Mouse (Mus musculus) neural tube, embryonic 14.5 days (tissue): ENCODE results near the gene Gcfc2. TPM values are rescaled to one million over a fixed set of nuclear protein-coding genes. Genes with fewer than 3 reads are reported as not detected.

ENCODE experiments used
- ATAC-seq: fragments of 200-750 bp; cut with Nextera tagmentation; 2 replicates; pipeline ENCODE4 v1.8.0; 2017; ENCODE audit warnings: low read depth, mild to moderate bottlenecking, moderate TSS enrichment, moderate library complexity
- H3K27ac ChIP-seq: fragments of 300-500 bp; sonication (generic); 2 replicates; pipeline ENCODE4 v1.5.1; 2014; ENCODE audit warnings: low read depth, mild to moderate bottlenecking, control low read depth, low read length, moderate library complexity, mixed read lengths
- H3K27me3 ChIP-seq: fragments of 300-500 bp; sonication (generic); 2 replicates; pipeline ENCODE4 v1.6.1; 2014; ENCODE audit warnings: low read length; ENCODE audit not compliant: control insufficient read depth, insufficient read depth
- H3K36me3 ChIP-seq: fragments of 300-500 bp; sonication (generic); 2 replicates; pipeline ENCODE4 v1.6.1; 2014; ENCODE audit warnings: low read length, mixed read lengths; ENCODE audit not compliant: control insufficient read depth, insufficient read depth
- H3K4me1 ChIP-seq: fragments of 300-500 bp; sonication (generic); 2 replicates; pipeline ENCODE4 v1.6.1; 2014; ENCODE audit warnings: low read length; ENCODE audit not compliant: control insufficient read depth, insufficient read depth
- H3K4me2 ChIP-seq: fragments of 300-500 bp; sonication (generic); 2 replicates; pipeline ENCODE4 v1.6.1; 2014; ENCODE audit warnings: mild to moderate bottlenecking, low read depth, low read length, control low read depth
- H3K4me3 ChIP-seq: fragments of 300-500 bp; sonication (generic); 2 replicates; pipeline ENCODE4 v1.5.1; 2014; ENCODE audit warnings: low read depth, low read length, control low read depth, mixed read lengths
- H3K9ac ChIP-seq: fragments of 300-500 bp; sonication (generic); replicated peaks from 2 replicates; pipeline ENCODE4 v1.6.1; 2014; ENCODE audit warnings: low read depth, mild to moderate bottlenecking, control low read depth, low read length, mixed read lengths
- H3K9me3 ChIP-seq: fragments of 300-500 bp; sonication (generic); 2 replicates; pipeline ENCODE4 v1.6.1; 2016; ENCODE audit warnings: low read length; ENCODE audit not compliant: control insufficient read depth
- WGBS: fragments of 180-500 bp; shearing (Covaris S2); extraction: QIAGEN DNeasy Blood & Tissue Kit; methylation state at CpG from one replicate; pipeline ENCODE4 v1.1.7; 2014; 5-methylcytosine and 5-hydroxymethylcytosine counted together
- polyA plus RNA-seq: library from polyadenylated mRNA; unstranded; fragments of >200 nt; fragmentation: Nextera tagmentation; extraction: Ambion mirVana; gene quantifications from 2 replicates; pipeline ENCODE4 v1.2.1, GENCODE M21; 2014

Gcfc2 gene
- 12.3 and 14.1 TPM in 2 replicates for polyA plus RNA-seq

DNA sequence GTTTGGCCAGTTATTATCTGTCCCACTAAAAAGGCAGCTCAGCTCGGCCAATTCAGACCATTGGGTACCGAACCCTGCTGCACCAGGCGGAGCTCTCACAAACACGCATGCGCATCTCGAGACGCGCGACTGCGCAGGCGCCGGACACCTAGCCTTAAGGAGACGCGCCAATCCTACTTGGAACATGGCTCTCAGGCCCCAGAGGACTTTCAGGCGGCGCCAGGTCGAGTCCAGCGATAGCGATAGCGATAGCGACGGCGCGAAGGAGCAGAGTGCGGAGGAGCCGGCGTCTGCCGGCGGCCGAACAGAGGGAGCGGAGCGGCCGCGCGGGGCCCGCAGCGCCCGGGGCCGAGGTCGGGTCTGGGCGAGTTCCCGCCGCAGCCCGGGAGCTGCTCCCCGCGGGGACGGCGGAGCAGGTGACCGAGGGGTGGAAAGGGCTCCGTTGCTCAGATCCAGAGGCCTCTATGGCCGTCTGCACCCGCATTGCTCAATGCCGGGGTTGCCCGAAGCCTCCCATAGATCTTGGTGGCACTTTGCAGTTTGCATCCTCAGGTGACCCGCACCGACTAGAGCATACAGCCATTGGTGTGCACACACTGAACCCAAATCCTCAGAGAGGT is at the start of gene Gcfc2:
Gcfc2 (plus strand) TSS at position 147 of the 620 bp plus-strand sequence.
- peak; percentile 97 for ATAC-seq
- Histone ChIP-seq H3K9ac (peak within 1 kb of the TSS; percentile 73), H3K9me3 (no peaks in the 10 kb centered on the region), H3K4me2 (peak within 1 kb of the TSS; percentile 69), H3K27me3 (no peaks in the 10 kb centered on the region), H3K4me1 (peaks cover 5% of the 10 kb centered on the region; the same call in 1 of the 2 replicates), H3K4me3 (peak within 1 kb of the TSS; percentile 82), H3K27ac (no peak within 1 kb of the TSS), H3K36me3 (peaks cover 3% of the 10 kb centered on the region; the same call in 1 of the 2 replicates)
- WGBS: under 1% methylated on average over 55 of the region's 56 CpGs

DNA sequence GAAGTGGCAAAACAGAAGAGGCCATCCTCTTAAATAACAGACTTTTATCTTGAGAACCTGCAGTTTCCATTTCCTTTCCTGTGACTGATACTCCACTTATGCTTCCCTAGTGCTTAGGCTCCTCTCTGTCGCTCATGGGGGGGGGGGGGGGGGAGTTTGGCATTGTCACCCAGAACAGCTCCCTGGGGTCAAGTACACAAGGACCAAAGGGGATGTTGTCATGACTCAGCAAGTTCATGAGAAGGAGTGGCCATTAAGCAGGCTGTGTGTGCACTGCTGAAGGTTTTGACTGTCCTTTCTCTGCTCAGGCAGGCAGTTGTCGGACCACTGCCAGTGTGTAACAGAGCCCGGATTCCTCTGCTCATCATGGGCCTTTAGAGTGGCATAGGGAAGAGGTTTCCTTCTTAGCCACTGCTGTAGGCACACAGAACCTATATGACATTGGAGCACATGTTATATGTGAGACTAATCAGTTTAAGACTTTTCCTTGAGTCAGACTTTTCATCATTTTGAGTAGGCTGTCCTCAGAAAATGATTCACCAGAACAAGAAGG is 27.7 kb upstream of the Gcfc2 start:
- no peak overlapping the region for H3K27ac ChIP-seq
- no peak overlapping the region for H3K4me2 ChIP-seq
- H3K9ac ChIP-seq: no peak overlapping the region
- H3K27me3 ChIP-seq: no peaks in the 10 kb centered on the region
- WGBS: 65% methylated on average over 3 of the region's 3 CpGs
- H3K36me3 ChIP-seq: no peaks in the 10 kb centered on the region
- no peak for ATAC-seq
- no peaks in the 10 kb centered on the region for H3K4me1 ChIP-seq
- H3K9me3 ChIP-seq: no peaks in the 10 kb centered on the region
- no peak overlapping the region for H3K4me3 ChIP-seq

DNA sequence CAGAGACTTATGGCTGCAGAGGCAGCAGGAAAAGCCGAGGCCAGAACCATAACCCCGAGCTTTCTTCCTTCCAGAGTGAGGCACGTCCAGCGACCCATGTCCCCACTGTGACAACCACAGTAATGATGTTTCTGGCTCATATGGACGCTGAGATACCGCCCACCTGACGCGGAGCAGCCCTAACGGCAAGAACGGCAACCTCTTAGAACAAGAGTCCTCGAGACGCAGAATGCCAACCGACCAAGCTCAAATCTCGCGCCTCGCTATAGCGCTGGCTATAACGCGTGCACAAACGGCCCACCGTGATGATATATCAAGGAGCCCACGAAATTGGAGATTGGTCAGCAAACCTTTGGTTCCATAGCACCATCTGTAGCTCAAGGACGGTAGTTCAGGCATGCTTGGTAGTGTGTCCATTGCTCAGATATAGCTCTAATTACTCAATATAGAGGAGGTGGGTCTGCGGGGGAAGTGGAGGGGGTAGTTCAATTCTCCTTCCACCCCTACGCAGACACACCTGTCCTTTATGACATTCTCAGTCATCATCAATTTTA is 13.1 kb upstream of the Gcfc2 start:
- ATAC-seq: no peak
- no peak overlapping the region for H3K9ac ChIP-seq
- 87% methylated on average over 25 of the region's 25 CpGs for WGBS
- no peaks in the 10 kb centered on the region for H3K36me3 ChIP-seq
- no peak overlapping the region for H3K4me2 ChIP-seq
- H3K27me3 ChIP-seq: no peaks in the 10 kb centered on the region
- no peak overlapping the region for H3K27ac ChIP-seq
- H3K9me3 ChIP-seq: no peaks in the 10 kb centered on the region
- no peaks in the 10 kb centered on the region for H3K4me1 ChIP-seq
- H3K4me3 ChIP-seq: no peak overlapping the region

DNA sequence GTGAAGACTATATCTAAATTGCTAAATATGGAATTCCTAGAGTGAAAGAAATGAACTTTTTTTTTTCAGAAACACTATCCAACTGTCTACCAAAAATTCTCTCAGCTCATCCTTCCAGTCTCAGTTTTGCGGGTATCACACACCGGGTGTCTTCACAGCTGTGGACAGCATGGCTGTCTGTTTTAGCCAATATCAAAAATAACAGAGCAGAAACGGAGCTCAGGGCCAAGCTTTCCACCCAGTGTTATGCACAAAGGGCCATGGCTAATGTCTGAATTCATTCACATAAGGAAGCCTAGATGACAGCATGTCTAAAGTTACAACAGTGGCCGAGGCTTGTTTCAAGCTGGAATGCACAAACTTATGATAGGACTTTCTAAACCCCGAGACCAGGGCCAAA is 12.2 kb upstream of the Gcfc2 start:
- WGBS: 89% methylated on average over 5 of the region's 5 CpGs
- H3K4me2 ChIP-seq: no peak overlapping the region

DNA sequence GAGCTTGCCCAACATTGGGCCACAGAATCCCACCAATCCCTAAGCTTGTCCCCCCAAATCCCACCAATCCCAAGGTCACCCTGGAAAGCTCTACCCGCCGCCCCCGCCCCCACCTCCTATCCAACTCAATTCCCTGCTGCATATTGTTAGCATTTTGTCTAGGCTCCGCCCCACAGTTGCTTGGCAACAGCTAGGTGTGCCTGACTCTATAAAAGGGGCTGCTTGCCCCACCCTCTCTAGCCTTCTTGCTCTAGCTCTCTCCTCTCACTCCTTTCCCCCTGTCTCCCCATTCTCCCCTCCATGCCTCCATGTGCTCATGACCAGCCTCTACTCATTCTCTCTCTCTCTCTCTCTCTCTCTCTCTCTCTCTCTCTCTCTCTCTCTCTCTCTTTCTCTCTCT is 11.8 kb upstream of the Gcfc2 start:
- WGBS: 98% methylated on average over 4 of the region's 4 CpGs
- Histone ChIP-seq H3K9me3 (no peaks in the 10 kb centered on the region), H3K4me1 (no peaks in the 10 kb centered on the region), H3K9ac (no peak overlapping the region), H3K4me3 (no peak overlapping the region), H3K4me2 (no peak overlapping the region), H3K27me3 (no peaks in the 10 kb centered on the region), H3K36me3 (no peaks in the 10 kb centered on the region), H3K27ac (no peak overlapping the region)
- ATAC-seq: no peak

More for the DNA sequence above, 12.2 kb upstream of the Gcfc2 start:
- no peak overlapping the region for H3K4me3 ChIP-seq
- H3K36me3 ChIP-seq: no peaks in the 10 kb centered on the region
- no peak overlapping the region for H3K9ac ChIP-seq
- no peak overlapping the region for H3K27ac ChIP-seq
- ATAC-seq: no peak
- no peaks in the 10 kb centered on the region for H3K9me3 ChIP-seq
- H3K4me1 ChIP-seq: no peaks in the 10 kb centered on the region
- H3K27me3 ChIP-seq: no peaks in the 10 kb centered on the region

DNA sequence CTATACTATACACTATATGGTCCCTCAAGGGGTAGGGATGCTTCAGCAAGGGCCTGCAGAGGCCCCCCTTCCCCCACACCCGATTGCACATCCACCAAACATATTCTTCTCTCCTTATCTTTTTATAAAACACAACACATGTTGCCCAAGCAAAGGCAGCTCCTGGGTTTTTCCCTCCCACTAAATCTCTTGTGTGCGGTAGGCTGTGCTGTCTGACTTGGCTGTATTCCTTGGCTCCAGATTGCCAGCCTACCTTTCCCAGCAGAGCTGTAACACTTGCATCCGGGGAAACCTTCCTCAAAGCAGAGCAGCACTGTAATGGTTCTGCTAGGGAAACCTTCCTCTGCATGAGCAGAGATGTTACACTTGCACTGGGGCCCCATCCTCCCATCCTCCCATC is 11.3 kb upstream of the Gcfc2 start:
- ATAC-seq: no peak
- 69% methylated on average over 3 of the region's 3 CpGs for WGBS

DNA sequence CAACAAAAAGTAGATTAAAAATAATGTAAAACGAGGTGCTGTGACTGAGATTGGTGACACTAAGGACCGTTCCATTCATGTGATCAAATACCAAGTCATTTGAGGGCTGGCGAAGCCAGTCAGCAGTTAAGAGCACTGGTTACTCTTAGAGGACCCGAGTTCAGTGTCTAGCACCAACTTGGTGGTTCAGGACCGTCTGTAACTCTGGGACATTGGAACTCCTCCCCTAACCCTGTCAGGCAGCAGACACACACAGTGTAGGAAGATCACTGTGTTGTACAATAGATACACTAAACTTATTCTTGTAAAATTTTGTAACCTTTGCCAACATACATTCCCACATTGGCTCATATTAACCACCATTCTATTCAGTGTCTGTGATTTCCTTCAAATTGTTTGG is 835 bp downstream of the Gcfc2 start:
- ATAC-seq: peak; percentile 38; the same call in 1 of the 2 replicates
- Histone ChIP-seq H3K4me1 (peaks cover 5% of the 10 kb centered on the region; the same call in 1 of the 2 replicates), H3K4me2 (peak overlapping the region; percentile 69), H3K27me3 (no peaks in the 10 kb centered on the region), H3K9ac (peak overlapping the region; percentile 73; the same call in 1 of the 2 replicates), H3K9me3 (no peaks in the 10 kb centered on the region), H3K27ac (no peak overlapping the region), H3K4me3 (peak overlapping the region; percentile 82), H3K36me3 (peaks cover 3% of the 10 kb centered on the region; the same call in 1 of the 2 replicates)
- WGBS: 9% methylated on average over 5 of the region's 5 CpGs

More for the DNA sequence above, 11.3 kb upstream of the Gcfc2 start:
- no peak overlapping the region for H3K4me3 ChIP-seq
- no peak overlapping the region for H3K27ac ChIP-seq
- no peaks in the 10 kb centered on the region for H3K27me3 ChIP-seq
- H3K9me3 ChIP-seq: no peaks in the 10 kb centered on the region
- no peaks in the 10 kb centered on the region for H3K36me3 ChIP-seq
- H3K9ac ChIP-seq: no peak overlapping the region
- no peaks in the 10 kb centered on the region for H3K4me1 ChIP-seq
- H3K4me2 ChIP-seq: no peak overlapping the region

DNA sequence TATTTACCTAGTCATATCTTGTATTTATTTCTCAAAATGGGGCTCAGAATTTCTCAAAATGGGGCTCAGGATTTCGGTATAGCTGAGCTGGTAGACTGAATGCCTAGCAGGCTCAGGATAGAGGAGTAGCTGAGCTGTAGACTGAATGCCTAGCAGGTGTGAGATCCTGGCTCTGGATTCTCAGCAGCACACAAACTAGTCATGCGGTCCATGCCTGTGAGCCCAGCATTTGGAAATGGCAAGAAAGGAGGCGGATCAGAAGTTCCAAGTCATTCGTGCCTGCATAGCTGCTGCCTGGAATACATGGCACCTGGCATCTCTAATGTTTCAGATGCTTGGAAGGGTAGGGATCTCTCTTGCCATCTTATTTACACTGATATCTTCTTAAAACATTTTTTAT is 5.9 kb downstream of the Gcfc2 start:
- no peak overlapping the region for H3K4me3 ChIP-seq
- H3K9me3 ChIP-seq: no peaks in the 10 kb centered on the region
- H3K9ac ChIP-seq: no peak overlapping the region
- no peak overlapping the region for H3K4me2 ChIP-seq
- no peaks in the 10 kb centered on the region for H3K27me3 ChIP-seq
- no peak overlapping the region for H3K27ac ChIP-seq
- peaks cover 37% of the 10 kb centered on the region for H3K36me3 ChIP-seq
- H3K4me1 ChIP-seq: peaks cover 2% of the 10 kb centered on the region; the same call in 1 of the 2 replicates
- 96% methylated on average over 4 of the region's 4 CpGs for WGBS
- no peak for ATAC-seq

DNA sequence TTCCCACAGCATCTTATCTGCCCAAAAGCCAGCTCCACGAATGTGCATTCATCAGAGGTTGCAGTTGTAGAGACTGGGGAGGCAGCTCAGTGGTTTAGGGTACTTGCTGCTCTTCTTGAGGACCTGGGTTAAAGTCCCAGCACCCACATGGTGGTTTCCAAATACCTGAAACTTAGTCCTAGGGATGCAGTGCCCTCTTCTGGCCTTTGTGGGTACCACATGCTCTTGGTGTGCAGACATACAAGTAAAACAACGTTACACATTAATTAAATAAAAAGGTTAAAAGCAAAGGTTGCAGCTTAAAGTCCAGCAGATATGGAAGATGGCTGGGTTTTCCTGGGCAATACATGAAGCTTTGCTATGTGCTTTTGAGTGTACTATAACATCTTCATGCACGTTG is 9.8 kb downstream of the Gcfc2 start:
- no peak overlapping the region for H3K27ac ChIP-seq
- H3K4me3 ChIP-seq: no peak overlapping the region
- 97% methylated on average over 3 of the region's 3 CpGs for WGBS
- H3K36me3 ChIP-seq: peaks cover 44% of the 10 kb centered on the region
- no peaks in the 10 kb centered on the region for H3K27me3 ChIP-seq
- no peak overlapping the region for H3K4me2 ChIP-seq
- H3K9me3 ChIP-seq: no peaks in the 10 kb centered on the region
- no peak for ATAC-seq
- H3K4me1 ChIP-seq: no peaks in the 10 kb centered on the region
- H3K9ac ChIP-seq: no peak overlapping the region
